Mouse (Mus musculus): ENCODE results near the gene Olfr1030. TPM values are rescaled to one million over a fixed set of nuclear protein-coding genes. Genes with fewer than 3 reads are reported as not detected.
"Not testable (repeated sequence)": the region's sequence is repeated elsewhere in the genome, so short reads cannot be mapped to it uniquely, and the experiment has no call there.

The Olfr1030 gene
- total RNA-seq (2021), result not detected
- long read RNA-seq, experiment 1, result 0 reads
- long read RNA-seq, experiment 2, result 0 reads

DNA sequence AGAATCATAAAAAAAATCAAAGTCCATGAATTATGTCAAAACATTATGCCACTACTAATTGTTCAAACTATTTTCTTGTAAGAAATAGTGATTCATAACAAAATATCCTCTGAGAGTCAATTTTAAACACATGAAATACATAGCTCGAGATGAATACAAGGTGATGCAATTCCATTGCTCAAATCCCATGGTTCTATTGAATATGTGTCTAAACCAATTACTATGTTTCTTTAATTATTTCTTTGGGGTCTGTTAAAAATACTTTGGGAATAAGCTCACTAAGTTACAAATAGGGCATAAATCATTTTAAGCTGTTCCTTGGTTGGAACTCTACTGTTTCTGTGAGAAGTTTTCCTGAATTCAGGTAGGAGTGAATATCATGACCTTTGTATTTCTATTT, at the start of gene Olfr1030:
Gene Olfr1030, plus strand, starts transcription at position 301 of the 400 bp plus-strand sequence.
- no peak for DNase-seq

DNA sequence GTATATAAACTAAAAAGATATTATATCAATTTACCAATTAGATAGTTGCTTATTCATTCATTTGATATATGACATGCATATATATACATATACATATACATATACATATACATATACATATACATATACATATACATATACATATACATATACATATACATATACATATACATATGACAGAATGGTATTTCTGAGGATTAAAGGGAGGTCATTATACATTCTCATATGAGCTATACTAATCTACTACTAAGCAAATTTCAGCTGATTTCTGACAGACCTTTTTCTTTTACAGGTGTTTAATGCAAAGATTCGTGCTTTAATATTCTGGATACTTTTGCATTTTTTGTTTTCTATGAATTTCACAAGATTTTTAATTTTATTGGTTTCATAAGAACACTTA, 28.9 kb upstream of the Olfr1030 start, which contains the start of gene Olfr1028:
Gene Olfr1028, plus strand, starts transcription at position 301 of the 400 bp plus-strand sequence.
- no peak for DNase-seq

DNA sequence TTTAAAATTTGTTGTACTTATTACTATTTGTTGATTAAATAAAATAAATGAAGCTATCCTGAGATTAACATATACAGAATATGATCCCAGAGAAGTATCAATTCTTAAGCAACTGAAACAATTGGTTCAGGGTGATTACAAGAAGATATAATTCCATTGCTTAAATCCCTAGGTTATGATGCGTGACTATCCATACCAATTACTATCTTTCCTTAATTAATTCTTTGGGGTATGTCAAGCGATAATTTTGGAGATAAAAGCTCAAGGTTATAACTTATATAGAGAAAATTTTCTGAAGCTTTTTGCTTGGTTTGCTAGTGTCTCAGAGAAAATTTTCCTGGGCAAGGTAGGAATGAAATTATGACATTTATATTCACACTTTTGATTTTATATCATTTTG, 5.5 kb upstream of the Olfr1030 start, which contains the start of gene Olfr1029:
Gene Olfr1029, plus strand, starts transcription at position 301 of the 400 bp plus-strand sequence.
- DNase-seq, result no peak

DNA sequence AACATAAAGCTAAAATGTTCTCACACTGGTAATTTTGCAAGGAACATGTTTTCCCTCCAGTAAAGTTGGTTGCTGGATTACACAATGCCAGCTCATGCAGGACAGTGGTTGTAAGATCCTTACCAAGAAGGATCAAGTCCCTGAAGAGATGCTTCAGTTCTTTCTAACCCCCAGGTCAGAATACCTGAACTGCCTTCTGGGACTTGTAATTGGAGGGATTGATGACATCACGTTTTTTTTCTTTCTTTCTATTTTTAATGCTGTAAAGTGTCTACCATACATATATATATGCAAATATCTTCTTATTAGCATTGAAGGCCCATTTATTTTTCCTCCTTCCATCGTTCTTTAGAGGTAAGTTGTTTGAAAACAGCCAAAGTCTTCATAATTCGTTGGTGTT, 10.9 kb downstream of the Olfr1030 start, which contains the start of gene Olfr1031:
Gene Olfr1031, plus strand, starts transcription at position 301 of the 400 bp plus-strand sequence.
- DNase-seq, result no peak

DNA sequence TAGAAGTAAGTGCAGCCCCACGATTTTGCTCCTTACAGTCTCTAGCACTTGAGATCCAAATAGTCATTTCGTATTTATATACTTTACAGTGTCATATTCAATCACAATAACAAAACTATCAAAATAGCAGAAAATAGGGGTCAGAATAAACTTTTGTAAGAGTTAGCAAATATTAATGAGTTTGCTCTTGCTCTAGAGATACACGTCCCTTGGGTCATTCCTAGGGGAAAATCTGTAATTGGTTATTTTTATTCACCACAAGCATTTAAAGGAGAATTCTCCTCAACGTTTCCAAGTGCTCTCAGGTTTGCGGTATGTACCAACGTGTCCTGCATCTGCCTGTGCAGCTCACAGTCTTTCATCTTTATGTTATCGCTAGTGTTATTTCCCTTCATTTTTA, 26.2 kb downstream of the Olfr1030 start, which contains the start of gene Olfr1032:
Gene Olfr1032, plus strand, starts transcription at position 301 of the 400 bp plus-strand sequence.
- no peak for DNase-seq

DNA sequence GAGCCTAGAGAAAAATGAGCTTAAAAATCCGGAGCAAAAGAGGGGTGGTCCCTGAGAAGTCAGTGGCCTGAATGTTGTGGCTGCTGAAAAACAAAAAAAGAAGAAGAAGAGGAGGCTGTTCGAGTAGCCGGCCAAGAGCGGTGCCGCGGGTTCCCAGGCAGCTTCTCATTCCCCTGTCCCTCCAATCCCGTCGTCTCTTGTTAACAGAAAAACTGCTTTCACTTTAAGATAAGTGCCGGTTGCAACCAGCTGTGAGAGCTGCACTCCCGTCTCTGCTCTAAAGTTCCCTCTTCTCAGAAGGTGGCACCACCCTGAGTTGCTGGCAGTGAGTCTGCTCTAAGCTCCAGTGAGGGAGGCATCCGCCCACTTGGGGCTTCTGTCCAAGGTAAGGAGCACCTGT, 41.3 kb downstream of the Olfr1030 start, which contains the start of gene Olfr1033:
Gene Olfr1033, plus strand, starts transcription at position 228 of the 400 bp plus-strand sequence.
- DNase-seq, result not testable (repeated sequence)

DNA sequence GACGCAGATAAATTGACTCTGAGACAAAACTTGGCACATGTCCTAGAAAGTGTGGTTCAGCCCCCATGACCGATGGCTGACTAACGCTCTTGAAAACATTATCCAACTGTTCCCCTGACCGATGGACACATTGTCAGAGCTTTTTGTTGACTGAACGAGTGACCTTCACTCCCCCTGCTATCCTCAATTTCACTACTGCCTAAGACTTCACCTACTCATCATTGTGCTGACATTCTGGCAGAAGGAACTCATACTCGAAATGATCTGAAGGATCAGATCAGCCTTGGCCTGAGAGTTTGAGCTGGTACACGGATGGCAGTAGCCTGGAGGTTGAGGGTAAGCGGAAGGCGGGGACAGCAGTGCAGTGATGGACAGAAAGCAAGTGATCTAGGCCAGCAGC, 42.4 kb downstream of the Olfr1030 start:
- not testable (repeated sequence) for DNase-seq

Other genes starting within 250 kb of the Olfr1030 start
- not detected for gene Olfr1012, start 216.5 kb upstream of the Olfr1030 start, total RNA-seq (2021)
- not detected for gene Olfr1013, start 212.2 kb upstream of the Olfr1030 start, total RNA-seq (2021)
- not detected for gene Olfr1014, start 206.6 kb upstream of the Olfr1030 start, total RNA-seq (2021)
- gene Olfr1015, start 197.3 kb upstream of the Olfr1030 start, total RNA-seq (2021), result not detected
- not detected for gene Olfr1016, start 176.7 kb upstream of the Olfr1030 start, total RNA-seq (2021)
- gene Olfr1018, start 160.8 kb upstream of the Olfr1030 start, total RNA-seq (2021), result not detected
- not detected for gene Olfr1019, start 133.8 kb upstream of the Olfr1030 start, total RNA-seq (2021)
- not detected for gene Olfr1020, start 132.2 kb upstream of the Olfr1030 start, total RNA-seq (2021)
- gene Olfr1022, start 110.7 kb upstream of the Olfr1030 start, total RNA-seq (2021), result not detected
- gene Olfr1023, start 93.6 kb upstream of the Olfr1030 start, total RNA-seq (2021), result not detected
- gene Olfr1024, start 74.2 kb upstream of the Olfr1030 start, total RNA-seq (2021), result not detected
- gene Olfr1025-ps1, start 64.1 kb upstream of the Olfr1030 start, total RNA-seq (2021), result not detected
- not detected for gene Olfr1026, start 57.7 kb upstream of the Olfr1030 start, total RNA-seq (2021)
- not detected for gene Olfr1028, start 28.8 kb upstream of the Olfr1030 start, total RNA-seq (2021)
- not detected for gene Olfr1029, start 5.4 kb upstream of the Olfr1030 start, total RNA-seq (2021)
- not detected for gene Olfr1031, start 11.0 kb downstream of the Olfr1030 start, total RNA-seq (2021)
- not detected for gene Olfr1032, start 26.3 kb downstream of the Olfr1030 start, total RNA-seq (2021)
- under 1 TPM; 0.09 to 0.45 TPM for gene Olfr1033, start 41.4 kb downstream of the Olfr1030 start, total RNA-seq (2021)
- gene Olfr1034, start 66.6 kb downstream of the Olfr1030 start, total RNA-seq (2021), result not detected
- gene Olfr1036, start 94.7 kb downstream of the Olfr1030 start, total RNA-seq (2021), result not detected
- gene Olfr1037, start 108.1 kb downstream of the Olfr1030 start, total RNA-seq (2021), result not detected
- not detected for gene Olfr1039, start 156.7 kb downstream of the Olfr1030 start, total RNA-seq (2021)
- gene Olfr1040, start 167.5 kb downstream of the Olfr1030 start, total RNA-seq (2021), result not detected
- not detected for gene Olfr1042, start 182.6 kb downstream of the Olfr1030 start, total RNA-seq (2021)
- not detected for gene Olfr1043, start 188.2 kb downstream of the Olfr1030 start, total RNA-seq (2021)
- not detected for gene Olfr1044, start 198.5 kb downstream of the Olfr1030 start, total RNA-seq (2021)
- not detected for gene Olfr52, start 206.4 kb downstream of the Olfr1030 start, total RNA-seq (2021)
- not detected for gene Olfr1045, start 223.7 kb downstream of the Olfr1030 start, total RNA-seq (2021)
- gene Olfr1046, start 240.0 kb downstream of the Olfr1030 start, total RNA-seq (2021), result not detected